21 mouse cellular contexts compared by ENCODE assay signal in the genomic region with DNA sequence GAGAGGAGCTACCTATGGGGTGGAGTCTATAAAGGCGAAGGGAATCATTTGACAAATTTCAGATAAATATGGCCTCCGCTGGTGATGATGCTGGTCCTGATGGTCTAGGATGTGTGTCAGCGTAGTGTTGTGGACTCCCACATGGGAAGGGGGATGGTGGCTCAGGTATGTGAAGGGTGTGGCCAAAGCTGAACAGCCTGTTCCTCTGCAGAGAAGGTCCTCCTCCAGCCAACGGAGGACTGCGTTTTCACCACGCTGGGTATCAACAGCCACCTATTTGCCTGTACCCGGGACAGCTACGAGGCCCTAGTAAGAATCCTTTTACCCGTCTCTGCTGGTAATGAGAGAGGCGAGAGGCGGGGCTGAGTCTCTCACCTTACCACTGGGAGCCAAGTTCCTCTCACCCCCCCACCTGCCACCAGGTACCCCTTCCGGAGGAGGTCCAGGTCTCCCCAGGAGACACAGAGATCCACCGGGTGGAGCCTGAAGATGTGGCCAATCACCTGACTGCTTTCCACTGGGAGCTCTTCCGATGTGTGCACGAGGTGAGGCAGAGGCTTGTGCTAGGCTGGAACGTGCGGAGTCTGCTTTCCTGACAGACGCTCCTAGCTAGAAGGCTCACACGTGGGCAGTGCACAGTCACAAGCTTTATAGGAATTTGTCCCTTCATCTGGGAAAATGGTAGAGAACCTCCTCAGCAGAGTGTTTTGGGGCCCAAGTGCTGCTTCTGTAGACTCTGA. TPM values are rescaled to one million over a fixed set of nuclear protein-coding genes. Genes with fewer than 3 reads are reported as not detected.
DNase-seq lines count a peak whose midpoint lies in the region; TF ChIP-seq lines count a peak whose summit lies in the region.
"Had no signal": no experiment of that assay in that cellular context is flagged by ENCODE, and none has a peak within 500 bp of the region (broad histone marks: within the 10 kb centered on the region; RNA-seq: fewer than 3 reads in every experiment).

No protein-coding gene starts in this region.

- H3K4me3 ChIP-seq in layer of hippocampus, adult 2 months: no peak overlapping the region
- H3K4me3 ChIP-seq: embryonic facial prominence, embryonic 13.5 days; forebrain, embryonic 13.5 days; heart, embryonic 13.5 days; hindbrain, embryonic 15.5 days had no signal

- peak overlapping the region; percentile 29; the same call in 1 of the 2 replicates for H3K27ac ChIP-seq in layer of hippocampus, adult 2 months
- H3K27ac ChIP-seq: embryonic facial prominence, embryonic 13.5 days; forebrain, embryonic 13.5 days; heart, embryonic 13.5 days; hindbrain, embryonic 15.5 days had no signal

- no peak for TF ChIP-seq CTCF in layer of hippocampus, adult 2 months (conservative IDR thresholded peaks at IDR 0.05)

- DNase-seq in cerebellum, adult 9-11 months: peak; percentile 39
- DNase-seq in cerebellum, adult 9-10 months: no peak
- DNase-seq in layer of hippocampus, adult 2 months (ENCODE audit: low spot score in 2 of 2): no peak
- no peak for DNase-seq in layer of hippocampus, adult 9-11 months
- peak; percentile 70 for DNase-seq in ES-CJ7 (ENCODE audit: low read depth, low spot score)
- DNase-seq in brain, adult 2 months (ENCODE audit: low read depth, low spot score): peak; percentile 54
- DNase-seq in spleen, postnatal 10 days (ENCODE audit: low spot score in 2 of 2): no peak
- DNase-seq in kidney, postnatal 36 days: no peak
- DNase-seq: adrenal gland, postnatal 14 days; B cell, adult 2 months; cerebellum, adult 18-20 months; cerebellum, postnatal 14 days; embryo, embryonic 11 days; forebrain, postnatal 0 days; gastrocnemius, postnatal 36 days; heart, adult 11 months; heart, postnatal 36 days had no signal

RNA-seq across cellular contexts. Expression of gene Rapgefl1, which starts 10.4 kb away (rescaled TPM):
- 100 to 1,000 TPM; 213 to 240 TPM for total RNA-seq in layer of hippocampus, adult 2 months (2021)

RNA-seq across cellular contexts. Expression of gene Wipf2, which starts 16.4 kb away (rescaled TPM):
- total RNA-seq in layer of hippocampus, adult 2 months (2021): 10 to 100 TPM; 68.6 to 70.9 TPM

RNA-seq across cellular contexts. Expression of gene Casc3, which starts 42.3 kb away (rescaled TPM):
- total RNA-seq in layer of hippocampus, adult 2 months (2021): 10 to 100 TPM; 61.0 to 62.1 TPM

RNA-seq across cellular contexts. Expression of gene Msl1, which starts 51.7 kb away (rescaled TPM):
- 100 to 1,000 TPM; 168 to 178 TPM for total RNA-seq in layer of hippocampus, adult 2 months (2021)

Comparison
In these comparisons a context has a peak if more than half of its experiments do, and no peak if none do; other contexts are left out.
1. DNase-seq: peak in cerebellum, adult 9-11 months (single experiment), ES-CJ7 (single experiment) and brain, adult 2 months (single experiment); none in cerebellum, adult 9-10 months (single experiment), layer of hippocampus, adult 2 months (0 of 2), layer of hippocampus, adult 9-11 months (single experiment), spleen, postnatal 10 days (0 of 2) and kidney, postnatal 36 days (0 of 2).